Mouse (Mus musculus): ENCODE measurements at regions not wholly inside any gene's neighbourhood (a gene's known extent, or its start where the extent isn't known, plus 50 kb on each side); places are given as distances from the start of the nearest gene placed in this dataset.

- no peak for DNase-seq
Measured at GRCm38 (mm10) chr8:127908436-127908835, 450.0 kb upstream of the Nrp1 start.

GRCm38 (mm10) chr8:127909580-127909979, 448.8 kb upstream of the Nrp1 start:
- DNase-seq, result no peak

GRCm38 (mm10) chr8:127914086-127914485, 444.3 kb upstream of the Nrp1 start:
- no peak for DNase-seq

GRCm38 (mm10) chr8:127914914-127915313, 443.5 kb upstream of the Nrp1 start:
- DNase-seq, result no peak

- no peak for DNase-seq
Measured at GRCm38 (mm10) chr8:127915591-127916028, 442.8 kb upstream of the Nrp1 start.

- no peak for DNase-seq
Measured at GRCm38 (mm10) chr8:127921925-127922324, 436.5 kb upstream of the Nrp1 start.

GRCm38 (mm10) chr8:127923321-127923720, 435.1 kb upstream of the Nrp1 start:
- DNase-seq, result no peak

- no peak for DNase-seq
Measured at GRCm38 (mm10) chr8:127932276-127932675, 426.1 kb upstream of the Nrp1 start.

- no peak for DNase-seq
Measured at GRCm38 (mm10) chr8:127936792-127937435, 421.5 kb upstream of the Nrp1 start.

GRCm38 (mm10) chr8:127939284-127939985, 419.0 kb upstream of the Nrp1 start:
- no peak for DNase-seq

- DNase-seq, result no peak
Measured at GRCm38 (mm10) chr8:127939986-127940359, 418.4 kb upstream of the Nrp1 start.

GRCm38 (mm10) chr8:127942319-127942718, 416.1 kb upstream of the Nrp1 start:
- DNase-seq, result no peak

- DNase-seq, result no peak
Measured at GRCm38 (mm10) chr8:127944955-127945498, 413.4 kb upstream of the Nrp1 start.

GRCm38 (mm10) chr8:127957571-127957970, 400.8 kb upstream of the Nrp1 start:
- DNase-seq, result no peak

GRCm38 (mm10) chr8:127958351-127959044, 399.9 kb upstream of the Nrp1 start:
- DNase-seq, result no peak

- no peak for DNase-seq
Measured at GRCm38 (mm10) chr8:127962862-127963261, 395.5 kb upstream of the Nrp1 start.

- no peak for DNase-seq
Measured at GRCm38 (mm10) chr8:127963625-127964024, 394.8 kb upstream of the Nrp1 start.

- peak; percentile 31 for DNase-seq
Measured at GRCm38 (mm10) chr8:127964801-127965200, 393.6 kb upstream of the Nrp1 start.

- DNase-seq, result peak; percentile 51
Measured at GRCm38 (mm10) chr8:127965341-127965740, 393.1 kb upstream of the Nrp1 start.

GRCm38 (mm10) chr8:127968026-127968425, 390.4 kb upstream of the Nrp1 start:
- no peak for DNase-seq

- DNase-seq, result no peak
Measured at GRCm38 (mm10) chr8:127973194-127973593, 385.2 kb upstream of the Nrp1 start.

- DNase-seq, result no peak
Measured at GRCm38 (mm10) chr8:127977746-127978145, 380.7 kb upstream of the Nrp1 start.

All from adrenal gland, adult 2 months (tissue).